Mouse (Mus musculus): Measurements from ENCODE around the gene Pnpo.

Pnpo gene

DNA sequence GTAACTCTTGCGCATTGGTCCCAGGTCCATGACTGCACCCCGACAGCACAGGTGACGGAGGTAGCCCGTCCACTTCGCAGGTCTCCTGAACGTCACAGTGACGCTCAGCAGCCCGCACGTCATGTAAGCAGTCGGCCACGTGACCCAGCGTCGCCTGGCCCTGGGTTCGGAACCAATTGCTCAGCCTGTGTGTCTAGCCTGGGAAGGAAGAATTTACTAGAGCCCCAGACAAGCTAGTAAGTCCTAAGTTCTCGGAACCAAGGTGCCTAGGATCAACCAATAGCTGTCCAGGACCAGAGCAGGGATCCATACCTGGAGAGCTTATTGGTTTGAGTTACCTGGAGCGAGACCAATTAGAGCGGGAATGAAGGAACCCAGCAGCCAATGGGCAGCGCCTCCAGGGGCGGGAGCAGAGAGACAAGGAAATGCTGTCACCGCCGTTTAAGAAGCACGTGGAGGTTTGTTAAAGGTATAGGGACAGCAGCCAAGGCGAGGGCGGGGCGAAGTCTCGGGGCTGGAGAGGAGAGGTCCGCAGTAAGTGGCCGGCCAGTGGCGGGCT, at the start of gene Pnpo:
Gene Pnpo, minus strand, starts transcription at position 241 of the 559 bp plus-strand sequence.
- peaks cover 68% of the 10 kb centered on the region for H3K36me3 ChIP-seq (ENCODE audit: insufficient read depth, low read length)
- peaks cover 67% of the 10 kb centered on the region for H3K4me1 ChIP-seq (replicated peaks; ENCODE audit: low read depth, low read length)
- H3K27me3 ChIP-seq (ENCODE audit: insufficient read depth, low read length) = peaks cover 3% of the 10 kb centered on the region; the same call in 1 of the 2 replicates
- TF ChIP-seq NANOG (IDR thresholded peaks at IDR 0.05; ENCODE audit: borderline replicate concordance, low read length) = no peak
- no peak for TF ChIP-seq CTCF (conservative IDR thresholded peaks at IDR 0.05; ENCODE audit: low read length)
- TF ChIP-seq POU5F1 (IDR thresholded peaks at IDR 0.05; ENCODE audit: borderline replicate concordance, low read length) = no peak
- no peaks in the 10 kb centered on the region for H3K9me3 ChIP-seq (ENCODE audit: low read length)
- peak within 1 kb of the TSS; percentile 85 for H3K4me3 ChIP-seq (replicated peaks; ENCODE audit: low read length)

DNA sequence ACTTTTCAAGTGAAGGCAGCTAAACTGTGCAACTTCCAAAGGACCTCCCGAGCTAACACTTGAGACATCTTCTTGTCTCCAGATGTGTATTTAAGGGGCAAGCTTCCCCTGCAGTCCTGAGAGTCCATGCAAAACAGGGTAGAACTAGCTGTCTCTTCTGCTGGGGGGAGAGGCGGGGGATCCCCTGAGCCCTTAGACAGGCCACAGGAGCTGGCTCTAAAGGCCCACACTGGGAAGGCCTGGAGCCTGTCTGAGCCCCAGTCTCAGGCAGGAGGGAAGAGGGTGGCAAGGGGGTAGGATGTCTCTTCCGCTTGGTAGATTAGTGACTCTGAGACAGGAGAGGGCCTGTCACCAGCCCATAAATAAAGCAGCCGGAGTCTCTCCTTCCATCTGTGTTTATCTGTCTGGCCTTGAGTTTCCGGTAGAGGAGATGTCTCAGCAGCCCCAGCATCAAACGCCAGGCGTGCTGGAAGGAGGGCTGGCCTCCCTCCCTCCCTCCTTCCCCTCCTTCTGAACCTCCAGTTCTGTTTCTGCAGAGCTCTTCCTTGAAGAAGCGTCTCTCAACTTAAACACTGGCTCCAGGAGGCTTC, 49.0 kb upstream of the Pnpo start:
- Histone ChIP-seq H3K27me3 (ENCODE audit: insufficient read depth, low read length) (peaks cover 65% of the 10 kb centered on the region), H3K36me3 (ENCODE audit: insufficient read depth, low read length) (no peaks in the 10 kb centered on the region), H3K9me3 (ENCODE audit: low read length) (no peaks in the 10 kb centered on the region), H3K4me1 (replicated peaks; ENCODE audit: low read depth, low read length) (peaks cover 57% of the 10 kb centered on the region), H3K4me3 (replicated peaks; ENCODE audit: low read length) (no peak overlapping the region)
- TF ChIP-seq POU5F1 (IDR thresholded peaks at IDR 0.05; ENCODE audit: borderline replicate concordance, low read length) = no peak
- TF ChIP-seq NANOG (IDR thresholded peaks at IDR 0.05; ENCODE audit: borderline replicate concordance, low read length) = no peak
- no peak for TF ChIP-seq CTCF (conservative IDR thresholded peaks at IDR 0.05; ENCODE audit: low read length)

DNA sequence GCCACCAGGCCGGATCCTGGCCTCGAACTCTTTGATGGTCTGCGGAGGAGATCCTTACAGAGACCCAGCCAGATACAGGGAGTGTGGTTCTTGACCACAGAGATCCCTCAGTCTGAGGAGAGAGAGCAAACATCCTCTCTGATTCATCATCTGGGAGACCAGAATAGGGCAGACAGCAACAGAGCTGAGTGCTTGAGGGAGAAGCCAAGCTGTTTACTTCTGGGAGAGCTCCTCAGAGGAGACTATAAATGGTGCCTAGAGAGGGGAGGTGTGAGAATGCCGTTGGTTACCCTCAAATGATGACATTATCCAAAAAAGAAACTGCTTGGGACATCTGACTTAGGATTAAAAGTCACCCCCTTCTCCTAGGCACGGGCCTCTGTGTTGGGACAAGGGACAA, 47.7 kb upstream of the Pnpo start:
- Histone ChIP-seq H3K4me3 (replicated peaks; ENCODE audit: low read length) (no peak overlapping the region), H3K4me1 (replicated peaks; ENCODE audit: low read depth, low read length) (peaks cover 59% of the 10 kb centered on the region), H3K9me3 (ENCODE audit: low read length) (no peaks in the 10 kb centered on the region), H3K36me3 (ENCODE audit: insufficient read depth, low read length) (no peaks in the 10 kb centered on the region), H3K27me3 (ENCODE audit: insufficient read depth, low read length) (peaks cover 58% of the 10 kb centered on the region)
- no peak for TF ChIP-seq POU5F1 (IDR thresholded peaks at IDR 0.05; ENCODE audit: borderline replicate concordance, low read length)
- TF ChIP-seq CTCF (conservative IDR thresholded peaks at IDR 0.05; ENCODE audit: low read length) = no peak
- no peak for TF ChIP-seq NANOG (IDR thresholded peaks at IDR 0.05; ENCODE audit: borderline replicate concordance, low read length)

DNA sequence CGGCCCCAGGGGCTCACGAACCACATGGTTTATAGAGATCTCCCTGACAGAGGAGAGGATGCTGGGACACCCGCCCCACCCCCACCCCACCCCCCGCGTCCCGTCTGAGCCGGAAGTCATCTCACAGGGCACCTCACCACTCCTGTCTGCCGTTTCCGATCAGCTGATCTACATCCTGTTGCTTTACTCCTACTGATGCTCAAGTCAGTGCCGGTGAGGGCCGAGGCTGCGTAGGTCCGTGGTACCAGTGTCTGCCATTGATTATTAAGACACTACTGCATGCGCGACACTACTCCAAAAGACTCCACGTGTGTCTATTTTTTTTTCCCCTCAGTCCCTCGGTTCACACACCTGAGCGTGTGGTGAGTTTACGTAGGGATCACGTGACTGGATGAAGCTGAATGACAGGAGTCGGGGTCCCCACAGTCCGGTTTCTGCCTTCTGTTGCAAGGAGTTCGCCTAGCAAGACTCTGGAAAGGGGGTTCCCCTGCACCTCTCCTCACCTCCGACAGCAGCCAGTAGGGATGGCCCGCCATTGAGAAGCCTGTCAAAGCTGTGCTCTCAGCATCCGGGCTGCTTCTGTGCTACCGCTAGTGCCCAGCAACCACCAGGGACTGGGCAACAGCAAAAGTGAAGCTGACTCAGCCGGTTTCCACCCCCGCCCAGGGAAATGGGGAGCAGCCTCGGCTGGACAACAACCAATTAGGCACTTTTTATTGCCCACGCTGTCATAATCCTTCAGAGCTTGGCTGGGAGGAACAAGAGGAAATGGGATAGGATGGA, 44.3 kb upstream of the Pnpo start:
- H3K4me1 ChIP-seq (replicated peaks; ENCODE audit: low read depth, low read length) = peaks cover 53% of the 10 kb centered on the region
- H3K36me3 ChIP-seq (ENCODE audit: insufficient read depth, low read length) = no peaks in the 10 kb centered on the region
- H3K27me3 ChIP-seq (ENCODE audit: insufficient read depth, low read length) = peaks cover 35% of the 10 kb centered on the region
- no peaks in the 10 kb centered on the region for H3K9me3 ChIP-seq (ENCODE audit: low read length)
- no peak for TF ChIP-seq POU5F1 (IDR thresholded peaks at IDR 0.05; ENCODE audit: borderline replicate concordance, low read length)
- no peak for TF ChIP-seq CTCF (conservative IDR thresholded peaks at IDR 0.05; ENCODE audit: low read length)
- TF ChIP-seq NANOG (IDR thresholded peaks at IDR 0.05; ENCODE audit: borderline replicate concordance, low read length) = no peak
- peak overlapping the region; percentile 72 for H3K4me3 ChIP-seq (replicated peaks; ENCODE audit: low read length)

DNA sequence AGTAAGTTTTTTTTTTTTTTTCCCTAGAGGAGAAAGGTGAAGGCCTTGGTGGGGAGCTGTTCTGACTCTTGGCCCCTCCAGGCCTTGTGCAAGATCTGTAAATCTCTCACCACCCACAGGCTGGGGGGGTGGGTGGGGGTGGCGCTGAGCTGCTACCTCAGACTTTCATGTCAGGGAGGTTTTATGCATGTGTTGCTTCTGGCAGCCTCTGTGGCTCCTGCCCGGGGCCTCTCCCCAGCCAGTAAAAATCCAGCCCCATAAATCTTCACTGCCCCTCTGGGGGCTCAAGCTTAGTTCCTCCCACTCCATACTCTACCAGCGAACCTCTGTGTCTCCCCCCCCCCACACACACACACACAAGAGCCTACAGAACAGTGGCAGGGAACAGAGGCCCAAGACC, 42.7 kb upstream of the Pnpo start:
- no peak for TF ChIP-seq CTCF (conservative IDR thresholded peaks at IDR 0.05; ENCODE audit: low read length)
- no peak for TF ChIP-seq NANOG (IDR thresholded peaks at IDR 0.05; ENCODE audit: borderline replicate concordance, low read length)
- TF ChIP-seq POU5F1 (IDR thresholded peaks at IDR 0.05; ENCODE audit: borderline replicate concordance, low read length) = no peak
- Histone ChIP-seq H3K27me3 (ENCODE audit: insufficient read depth, low read length) (peaks cover 19% of the 10 kb centered on the region), H3K36me3 (ENCODE audit: insufficient read depth, low read length) (no peaks in the 10 kb centered on the region), H3K9me3 (ENCODE audit: low read length) (no peaks in the 10 kb centered on the region), H3K4me1 (replicated peaks; ENCODE audit: low read depth, low read length) (peaks cover 60% of the 10 kb centered on the region), H3K4me3 (replicated peaks; ENCODE audit: low read length) (peak overlapping the region; percentile 49)

DNA sequence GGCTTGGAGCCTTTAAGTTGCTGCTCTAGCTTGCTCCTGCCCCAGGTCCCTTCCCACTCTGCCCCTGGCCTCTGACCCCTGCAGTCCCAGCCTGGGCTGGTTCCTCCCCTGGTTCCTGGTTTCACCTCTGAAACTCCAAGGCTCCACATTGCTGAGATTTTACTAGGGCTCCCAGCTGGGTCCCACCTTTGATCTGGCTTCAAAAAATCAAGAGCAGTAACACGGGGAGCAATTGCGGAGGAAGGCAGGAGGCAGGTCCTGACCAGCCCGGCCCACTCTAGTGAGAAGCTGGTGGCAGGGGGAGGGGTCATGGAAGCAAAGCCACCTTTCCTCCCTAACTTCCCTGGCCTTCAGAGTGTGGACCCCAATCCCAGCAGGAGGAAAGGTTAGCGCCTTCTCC, 41.1 kb upstream of the Pnpo start:
- Histone ChIP-seq H3K4me1 (replicated peaks; ENCODE audit: low read depth, low read length) (peaks cover 69% of the 10 kb centered on the region), H3K9me3 (ENCODE audit: low read length) (no peaks in the 10 kb centered on the region), H3K27me3 (ENCODE audit: insufficient read depth, low read length) (peaks cover 17% of the 10 kb centered on the region), H3K36me3 (ENCODE audit: insufficient read depth, low read length) (no peaks in the 10 kb centered on the region), H3K4me3 (replicated peaks; ENCODE audit: low read length) (no peak overlapping the region)
- TF ChIP-seq POU5F1 (IDR thresholded peaks at IDR 0.05; ENCODE audit: borderline replicate concordance, low read length) = no peak
- no peak for TF ChIP-seq NANOG (IDR thresholded peaks at IDR 0.05; ENCODE audit: borderline replicate concordance, low read length)
- no peak for TF ChIP-seq CTCF (conservative IDR thresholded peaks at IDR 0.05; ENCODE audit: low read length)

DNA sequence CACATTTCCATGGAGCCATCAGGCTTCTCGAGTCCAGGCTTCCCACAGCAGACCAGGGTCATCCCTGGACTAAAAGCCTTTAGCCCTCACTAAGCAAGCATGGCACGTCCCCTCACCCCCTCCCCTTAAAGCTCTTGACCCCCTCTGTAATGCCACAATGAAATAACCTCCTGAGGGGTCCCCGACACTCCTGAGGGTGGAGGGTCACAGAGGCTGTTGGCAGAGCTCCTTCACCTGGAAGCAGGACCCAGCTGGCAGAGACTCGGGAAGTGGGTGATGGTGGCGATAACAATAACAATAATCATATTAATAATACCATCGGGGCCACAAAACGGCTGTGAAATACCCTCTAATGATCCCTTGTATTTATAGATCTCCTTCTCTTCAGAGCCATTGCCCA, 39.1 kb upstream of the Pnpo start, which contains the start of gene Sp2:
Gene Sp2, minus strand, starts transcription at position 101 of the 400 bp plus-strand sequence.
- Histone ChIP-seq H3K4me1 (replicated peaks; ENCODE audit: low read depth, low read length) (peaks cover 77% of the 10 kb centered on the region), H3K4me3 (replicated peaks; ENCODE audit: low read length) (peak within 1 kb of the TSS; percentile 86), H3K9me3 (ENCODE audit: low read length) (no peaks in the 10 kb centered on the region), H3K36me3 (ENCODE audit: insufficient read depth, low read length) (no peaks in the 10 kb centered on the region), H3K27me3 (ENCODE audit: insufficient read depth, low read length) (peaks cover 11% of the 10 kb centered on the region; the same call in 1 of the 2 replicates)
- TF ChIP-seq NANOG (IDR thresholded peaks at IDR 0.05; ENCODE audit: borderline replicate concordance, low read length) (no peak), POU5F1 (IDR thresholded peaks at IDR 0.05; ENCODE audit: borderline replicate concordance, low read length) (no peak), CTCF (conservative IDR thresholded peaks at IDR 0.05; ENCODE audit: low read length) (no peak)

DNA sequence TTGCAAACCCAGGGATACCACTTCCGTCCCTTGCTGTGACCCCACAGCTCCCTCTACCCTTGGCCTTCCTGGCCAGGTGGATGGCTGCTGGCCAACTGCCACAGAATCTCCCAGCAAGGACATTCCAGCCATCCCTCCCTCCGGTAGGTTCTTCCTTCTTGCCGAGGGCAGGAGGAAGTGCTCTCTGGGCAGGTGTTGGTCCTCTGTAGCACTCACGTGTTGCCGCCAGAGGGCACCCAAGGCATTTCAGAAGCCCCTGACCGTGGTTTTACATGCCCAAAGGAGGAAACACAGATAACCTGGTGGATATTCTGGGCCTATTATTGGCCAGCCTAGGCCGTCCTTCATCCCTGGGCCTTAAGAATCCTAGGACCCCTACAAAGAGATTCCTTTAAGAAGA, 38.6 kb upstream of the Pnpo start:
- peaks cover 11% of the 10 kb centered on the region; the same call in 1 of the 2 replicates for H3K27me3 ChIP-seq (ENCODE audit: insufficient read depth, low read length)
- H3K36me3 ChIP-seq (ENCODE audit: insufficient read depth, low read length) = no peaks in the 10 kb centered on the region
- no peaks in the 10 kb centered on the region for H3K9me3 ChIP-seq (ENCODE audit: low read length)
- TF ChIP-seq CTCF (conservative IDR thresholded peaks at IDR 0.05; ENCODE audit: low read length) (peak; percentile 89), NANOG (IDR thresholded peaks at IDR 0.05; ENCODE audit: borderline replicate concordance, low read length) (no peak)
- H3K4me1 ChIP-seq (replicated peaks; ENCODE audit: low read depth, low read length) = peaks cover 72% of the 10 kb centered on the region
- peak overlapping the region; percentile 86 for H3K4me3 ChIP-seq (replicated peaks; ENCODE audit: low read length)

All from E14TG2a.4 (cell line).